Mouse (Mus musculus): ENCODE measurements at regions not wholly inside any gene's neighbourhood (a gene's known extent, or its start where the extent isn't known, plus 50 kb on each side); places are given as distances from the start of the nearest gene placed in this dataset.

DNA sequence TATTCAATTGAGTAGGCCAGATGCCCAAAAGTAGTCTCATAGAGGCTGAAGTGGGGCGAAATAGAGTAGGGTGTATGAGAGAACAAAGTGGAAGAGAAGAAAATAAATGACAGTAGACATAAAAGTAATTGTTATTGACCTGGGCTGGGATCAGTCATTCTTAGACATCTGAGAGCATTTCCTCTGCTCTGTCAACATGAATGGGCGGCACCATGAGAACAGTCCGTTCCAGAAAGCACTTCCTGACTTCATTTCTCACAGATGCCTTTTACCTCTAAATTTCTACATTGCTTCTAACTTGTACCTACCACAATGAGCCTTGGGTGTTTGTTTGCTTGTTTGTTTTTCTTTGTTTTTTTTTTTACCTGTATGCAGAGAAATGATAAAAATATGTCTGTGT lies 148.5 kb upstream of the Dph6 start:
- TF ChIP-seq POLR2A (IDR thresholded peaks at IDR 0.05; ENCODE audit: control insufficient read depth, extremely low read depth, insufficient read depth, low read length, poor library complexity) (no peak), CTCF (IDR thresholded peaks at IDR 0.05; ENCODE audit: borderline replicate concordance, control insufficient read depth, extremely low read depth, insufficient read depth, low read length, poor library complexity) (no peak)

Data from thymus, adult 2 months (tissue).